Mouse (Mus musculus) frontal cortex, adult 2 months (tissue): ENCODE measurements at regions not wholly inside any gene's neighbourhood (a gene's known extent, or its start where the extent isn't known, plus 50 kb on each side); places are given as distances from the start of the nearest gene placed in this dataset.
A peak's percentile ranks its signal among the peaks of the same experiment; 100 is the strongest.
"Not testable (repeated sequence)": the region's sequence is repeated elsewhere in the genome, so short reads cannot be mapped to it uniquely, and the experiment has no call there.

ENCODE experiments used
- DNase-seq, 2 experiments: peaks; one replicate each; pipeline ENCODE4 v3.0.0; 2022; ENCODE audit warnings: low spot score in 1 of 2; ENCODE audit errors: extremely low spot score in 1 of 2

DNA sequence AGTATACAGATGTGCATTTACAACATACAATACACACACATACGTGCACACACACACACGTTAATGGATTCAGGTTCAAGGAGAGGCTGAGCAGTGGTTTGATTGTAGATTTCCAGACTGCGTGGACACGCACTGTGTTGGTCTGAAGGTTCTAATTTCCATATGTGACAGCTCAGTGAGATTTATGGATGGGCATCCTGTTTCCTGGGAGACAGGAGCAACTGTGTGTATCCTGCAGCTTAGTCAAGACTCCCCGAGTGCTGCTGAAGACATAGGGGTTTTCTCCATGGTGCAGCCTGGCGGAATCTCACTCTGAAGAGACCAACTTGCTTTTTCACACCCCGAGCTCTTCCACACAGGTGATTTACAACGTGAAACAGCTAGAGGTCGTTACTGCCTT, 119.3 kb upstream of the Foxk1 start:
- no peak for DNase-seq

DNA sequence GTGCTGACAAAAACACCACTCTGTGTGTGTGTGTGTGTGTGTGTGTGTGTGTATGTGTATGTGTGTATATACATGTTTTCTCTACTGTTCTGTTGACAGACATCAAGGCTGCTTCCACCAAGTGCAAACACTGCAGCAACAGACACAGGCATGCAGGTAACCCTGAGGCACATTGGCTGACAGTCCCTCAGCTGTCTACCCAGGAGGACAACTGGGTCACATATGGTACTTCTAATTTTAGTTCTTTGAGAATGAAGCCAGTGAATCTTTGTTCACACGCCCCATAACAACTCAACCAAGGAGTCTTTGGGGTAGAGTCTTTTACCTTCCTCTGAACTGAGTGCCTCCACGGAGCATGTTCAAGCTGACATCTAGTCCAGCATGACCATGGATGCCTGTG, 113.3 kb upstream of the Foxk1 start:
- DNase-seq, result no peak

DNA sequence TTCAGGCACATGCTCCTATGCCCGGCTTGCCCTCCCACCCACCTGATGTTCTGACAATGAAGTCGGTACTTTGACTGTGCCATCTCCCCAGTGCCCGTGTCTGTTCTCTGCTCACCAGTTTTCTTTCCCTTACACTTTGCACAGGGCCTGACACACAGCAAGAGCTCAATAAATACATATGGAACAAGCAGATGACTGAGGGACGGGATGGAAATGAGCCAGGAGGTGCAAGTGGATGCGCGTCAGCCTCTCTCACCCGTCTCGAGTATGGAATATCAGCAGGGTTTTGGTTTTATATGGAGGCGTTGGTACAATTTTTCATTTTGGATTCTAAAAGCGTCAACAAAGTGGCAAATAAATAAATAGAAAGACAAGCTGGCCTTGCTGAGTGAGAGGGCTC, 109.8 kb upstream of the Foxk1 start:
- peak in 1 of 2 experiments; percentile 58 for DNase-seq

DNA sequence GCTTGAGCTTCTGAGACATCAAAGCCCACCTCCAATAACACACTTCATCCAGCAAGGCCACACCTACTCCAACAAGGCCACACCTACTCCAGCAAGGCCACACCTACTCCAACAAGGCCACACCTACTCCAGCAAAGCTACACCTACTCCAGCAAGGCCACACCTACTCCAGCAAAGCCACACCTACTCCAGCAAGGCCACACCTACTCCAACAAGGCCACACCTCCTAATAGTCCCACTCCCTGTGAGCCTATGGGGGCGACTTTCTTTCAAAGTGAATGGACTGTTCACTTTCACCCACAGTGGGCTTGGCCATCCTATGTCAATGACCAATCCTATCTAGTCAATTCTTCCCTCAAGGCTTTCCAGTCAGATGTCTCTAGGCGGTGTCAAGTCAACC, 104.9 kb upstream of the Foxk1 start:
- not testable (repeated sequence) for DNase-seq

DNA sequence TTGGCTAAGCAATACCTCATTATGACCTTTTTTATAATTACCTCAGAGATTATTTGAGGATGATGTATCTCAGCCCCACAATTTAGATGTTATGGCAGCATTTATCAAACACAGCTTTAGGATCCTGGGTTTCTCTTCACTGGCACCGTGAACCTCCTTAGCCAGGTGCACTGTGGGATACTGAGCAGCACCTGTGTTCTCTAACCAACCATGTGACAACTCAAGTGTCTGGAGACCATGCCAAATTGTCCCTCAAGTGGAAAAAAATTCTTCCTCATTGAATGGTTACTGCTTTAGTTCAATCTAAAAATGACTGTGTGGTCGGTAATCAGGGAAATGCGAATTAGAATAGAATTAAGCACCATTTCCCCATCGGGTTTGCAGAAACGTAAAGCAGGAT, 101.7 kb upstream of the Foxk1 start:
- no peak for DNase-seq

DNA sequence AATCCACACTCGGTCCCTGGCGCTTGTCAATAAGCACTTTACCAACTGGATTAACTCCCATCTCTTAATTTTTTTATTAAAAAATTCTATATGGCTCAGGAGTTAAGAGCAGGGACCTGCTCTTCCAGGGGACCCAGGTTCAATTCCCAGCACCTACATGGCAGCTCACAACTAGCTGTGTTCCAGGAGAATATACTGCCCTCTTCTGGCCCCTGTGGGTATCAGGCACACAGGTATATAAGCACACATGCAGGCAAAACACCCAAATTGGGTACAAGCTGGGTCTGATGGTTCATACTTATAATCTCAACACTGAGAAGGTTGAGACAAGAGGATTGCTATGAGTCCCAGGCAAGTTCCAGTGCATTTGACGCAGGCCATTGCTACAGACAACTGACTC, 92.8 kb upstream of the Foxk1 start:
- no peak for DNase-seq

DNA sequence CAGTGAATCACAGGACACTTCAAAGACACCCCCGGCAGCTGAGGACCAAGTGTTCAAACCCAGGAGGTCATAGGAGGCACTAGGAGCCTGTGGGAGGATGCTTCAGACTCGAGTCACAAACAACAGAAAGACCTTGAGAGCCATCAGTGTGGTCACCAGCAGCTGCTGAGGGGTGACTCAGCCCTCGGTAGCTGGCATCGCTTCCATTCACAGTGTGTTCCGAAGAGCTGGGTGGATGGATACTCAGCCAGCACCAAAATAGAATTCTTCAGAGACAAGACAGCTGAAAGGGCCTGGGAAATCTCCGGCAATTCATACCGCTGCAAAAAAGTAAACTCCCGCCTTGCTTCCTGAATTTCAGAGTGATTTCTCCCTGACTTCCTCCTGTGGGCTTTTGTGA, 87.4 kb upstream of the Foxk1 start:
- DNase-seq, result peak; percentile 69 to 82

DNA sequence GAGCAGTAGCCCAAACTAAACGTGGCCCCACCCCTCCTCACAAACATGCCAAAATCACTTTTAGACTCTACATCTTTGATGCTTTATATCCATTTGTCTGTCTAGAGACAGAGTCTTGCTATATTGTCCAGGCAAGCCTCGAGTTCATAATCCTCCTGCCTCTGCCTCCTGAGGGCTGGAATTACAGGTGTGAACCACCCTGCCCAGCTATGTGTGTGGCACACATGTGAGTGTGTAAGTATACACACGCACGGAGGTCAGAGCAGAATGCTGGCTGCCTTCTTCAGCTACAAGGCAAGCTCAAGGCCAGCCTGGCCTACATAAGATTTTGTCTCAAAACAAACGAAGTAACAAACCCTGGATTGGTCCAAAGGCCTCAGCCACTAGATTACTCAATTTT, 86.8 kb upstream of the Foxk1 start:
- DNase-seq, result no peak

DNA sequence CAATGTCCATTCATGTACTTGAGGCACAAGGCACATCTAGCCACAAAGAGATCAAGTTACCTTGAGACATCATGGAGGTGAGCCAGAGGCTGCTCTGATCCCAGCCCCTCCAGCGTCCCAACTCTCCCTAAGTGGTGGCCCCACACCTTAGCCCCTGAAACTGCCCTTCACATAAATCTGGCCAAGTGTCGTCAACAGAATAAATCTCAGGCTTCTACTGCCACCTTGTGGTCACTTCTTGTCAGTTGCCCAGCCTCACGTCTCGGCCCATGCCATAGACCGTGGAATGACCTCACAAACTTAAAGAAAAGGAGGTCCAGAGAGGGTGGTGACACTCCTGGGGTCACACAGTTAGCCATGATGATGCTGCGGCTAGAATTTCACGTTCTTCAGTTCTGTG, 82.0 kb upstream of the Foxk1 start:
- peak in 1 of 2 experiments; percentile 86 for DNase-seq

DNA sequence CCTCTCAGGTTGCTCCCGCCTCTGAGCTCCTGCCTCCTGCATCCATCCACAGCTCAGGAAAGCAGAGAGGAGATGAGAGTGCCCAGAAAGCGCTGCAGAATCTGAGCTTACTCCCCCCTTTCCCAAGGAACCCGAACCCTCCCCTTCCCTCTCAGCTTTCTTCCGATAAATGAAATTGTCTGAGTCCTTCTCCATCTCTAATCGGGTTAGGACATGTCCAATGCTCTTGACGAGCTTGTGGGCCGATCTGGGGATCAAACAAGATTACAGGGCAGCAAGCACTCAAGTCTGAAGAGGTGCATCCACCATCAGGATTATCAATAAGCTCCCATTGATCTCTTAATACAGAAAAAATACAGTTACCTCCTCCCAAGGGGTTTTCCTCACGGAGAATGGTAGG, 80.0 kb upstream of the Foxk1 start:
- DNase-seq, result no peak

DNA sequence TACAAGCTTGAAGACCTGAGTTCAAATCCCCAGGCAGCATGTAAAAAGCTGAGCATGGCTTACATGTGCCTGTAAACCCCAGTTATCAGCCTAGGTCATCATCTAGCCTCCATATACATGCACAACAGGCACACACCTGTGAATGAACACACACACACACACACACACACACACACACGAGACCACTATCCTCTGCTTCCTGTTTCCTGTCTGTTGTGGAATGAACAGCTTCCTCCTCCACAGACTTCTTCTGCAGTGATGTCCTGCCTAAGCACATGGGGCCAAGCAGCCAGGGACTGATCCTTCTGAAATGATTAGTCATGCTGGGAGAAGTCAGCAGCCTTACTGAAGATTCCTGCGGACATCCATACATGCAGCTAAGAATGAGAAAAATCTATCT, 76.4 kb upstream of the Foxk1 start:
- DNase-seq, result no peak

DNA sequence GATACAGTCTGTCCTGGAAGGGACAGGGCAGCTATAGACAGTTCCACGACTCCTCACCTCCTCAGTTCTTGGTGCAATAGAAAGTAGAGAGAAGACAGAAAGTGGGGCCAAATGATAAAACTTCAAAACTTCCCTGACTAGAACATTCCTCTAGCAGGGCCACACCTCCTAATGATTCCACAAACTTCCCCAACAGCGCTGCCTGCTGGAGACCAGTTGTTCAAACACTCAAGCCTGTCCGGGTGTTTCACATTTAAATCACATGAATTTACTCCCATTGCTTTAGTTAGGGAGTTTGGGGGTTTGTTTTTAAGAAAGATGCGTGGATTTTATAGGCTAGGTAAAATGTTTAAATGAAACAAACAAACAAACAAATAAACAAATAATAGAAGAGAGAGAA, 75.7 kb upstream of the Foxk1 start:
- DNase-seq, result no peak

DNA sequence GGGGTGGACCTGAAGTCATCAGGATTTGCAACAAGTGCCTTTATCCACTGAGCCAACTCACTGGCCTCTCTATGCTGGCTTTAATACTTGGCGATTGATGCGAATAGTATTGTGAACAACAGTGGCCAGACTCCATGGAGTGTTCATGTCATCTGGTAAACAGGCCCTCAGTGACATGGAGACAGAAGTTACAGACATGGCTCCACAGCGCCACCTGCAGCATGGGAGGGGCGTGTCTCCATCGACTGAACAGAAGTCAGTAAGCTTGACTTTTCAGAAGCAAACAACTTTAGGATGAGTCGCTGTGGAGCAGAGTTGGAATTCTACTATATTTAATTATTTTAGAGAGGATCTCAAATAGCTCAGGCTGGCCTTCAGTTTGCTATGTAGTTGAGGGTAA, 74.0 kb upstream of the Foxk1 start:
- DNase-seq, result peak in 1 of 2 experiments; percentile 51

DNA sequence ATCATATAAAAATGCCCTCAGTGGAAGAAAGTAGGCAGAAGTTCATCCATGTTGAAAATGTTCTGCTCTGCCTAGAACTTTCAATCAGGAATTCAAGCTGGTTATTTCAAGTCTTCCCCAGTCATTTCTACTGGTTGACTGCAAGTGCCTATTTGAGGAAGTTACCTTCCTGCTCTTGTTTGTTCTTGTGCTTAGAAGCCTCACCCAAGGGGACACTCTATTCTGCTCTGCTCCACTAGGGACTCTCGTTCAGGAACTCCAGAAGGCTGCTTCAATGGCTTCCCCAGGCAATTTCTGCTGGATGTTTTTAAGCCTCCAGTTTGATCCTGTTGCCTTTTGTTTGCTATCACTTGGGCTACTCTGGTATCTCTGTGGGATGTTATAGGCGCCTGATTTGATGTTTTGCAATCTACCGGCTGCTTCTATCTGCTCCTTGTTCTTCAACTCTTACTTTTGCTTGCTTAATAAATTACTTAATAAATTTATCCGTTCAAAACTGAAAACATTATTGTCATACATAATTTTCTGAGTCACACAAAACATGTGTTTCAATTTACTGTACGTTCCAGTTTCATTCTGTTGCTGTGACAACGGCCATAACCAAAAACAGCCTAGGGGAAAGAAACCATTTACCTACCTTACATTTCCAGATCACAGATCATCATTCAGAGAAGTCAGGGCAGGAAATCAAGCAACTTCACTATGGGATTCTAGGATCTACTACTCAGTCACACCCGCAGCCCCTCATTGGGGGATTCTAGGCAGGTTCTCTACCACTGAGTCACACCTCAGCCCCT, 71.4 kb upstream of the Foxk1 start:
- no peak for DNase-seq

DNA sequence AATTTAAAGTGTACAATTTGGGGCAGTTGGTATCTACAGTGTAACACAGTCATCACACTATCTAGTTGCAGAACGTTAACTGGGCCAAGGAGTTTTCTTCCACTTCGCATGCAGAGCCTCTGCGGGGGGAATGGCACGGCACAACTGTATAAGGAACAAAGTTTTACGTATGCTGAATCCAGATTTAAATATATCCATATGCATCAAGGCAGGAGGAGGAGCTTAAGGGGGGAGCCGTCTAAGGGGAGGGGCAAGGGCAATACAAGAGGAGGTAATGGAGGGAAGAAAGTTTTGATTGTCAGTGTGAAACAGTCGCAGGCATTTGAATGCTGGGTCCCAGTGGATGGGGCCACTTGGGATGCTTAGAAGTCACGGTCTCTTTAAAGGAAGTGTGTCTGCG, 68.6 kb upstream of the Foxk1 start:
- DNase-seq, result no peak

DNA sequence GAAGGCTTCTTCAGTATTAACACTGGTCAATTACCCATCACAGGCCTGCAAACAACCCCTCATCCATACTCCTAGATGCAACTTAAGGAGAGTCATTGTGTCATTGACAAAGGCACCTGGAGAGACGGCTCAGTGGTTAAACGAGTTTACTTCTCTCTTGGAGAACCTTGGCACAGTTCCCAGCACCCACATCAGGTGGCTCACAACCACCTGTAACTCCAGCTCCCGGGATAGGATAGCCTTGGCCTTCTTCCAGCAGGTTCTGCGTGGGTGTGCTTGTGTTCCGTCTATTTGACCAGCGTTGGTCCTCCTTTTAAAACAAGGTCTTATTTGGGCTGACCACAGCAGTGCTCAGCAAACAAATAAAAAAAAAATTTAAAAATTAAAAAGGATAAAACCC, 63.9 kb upstream of the Foxk1 start:
- no peak for DNase-seq

DNA sequence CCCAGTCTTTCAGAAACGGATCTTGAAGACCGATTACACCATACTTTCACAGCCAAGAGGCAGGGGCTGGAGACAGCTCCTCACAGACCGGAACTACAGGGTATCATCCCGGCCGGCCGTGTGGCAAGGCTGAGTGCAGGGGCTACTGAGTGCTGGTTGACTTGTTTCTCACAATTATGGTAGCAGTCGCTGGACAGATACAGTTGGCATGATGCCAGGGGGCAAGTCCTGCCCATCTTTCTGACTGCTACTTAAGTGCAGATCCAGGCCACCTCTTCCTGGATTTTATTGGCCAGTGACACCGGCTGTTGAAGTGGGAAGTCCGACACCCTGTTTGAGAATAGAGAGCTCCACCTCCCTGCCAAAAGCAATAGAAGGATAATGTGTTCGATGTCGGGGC, 63.2 kb upstream of the Foxk1 start:
- no peak for DNase-seq

DNA sequence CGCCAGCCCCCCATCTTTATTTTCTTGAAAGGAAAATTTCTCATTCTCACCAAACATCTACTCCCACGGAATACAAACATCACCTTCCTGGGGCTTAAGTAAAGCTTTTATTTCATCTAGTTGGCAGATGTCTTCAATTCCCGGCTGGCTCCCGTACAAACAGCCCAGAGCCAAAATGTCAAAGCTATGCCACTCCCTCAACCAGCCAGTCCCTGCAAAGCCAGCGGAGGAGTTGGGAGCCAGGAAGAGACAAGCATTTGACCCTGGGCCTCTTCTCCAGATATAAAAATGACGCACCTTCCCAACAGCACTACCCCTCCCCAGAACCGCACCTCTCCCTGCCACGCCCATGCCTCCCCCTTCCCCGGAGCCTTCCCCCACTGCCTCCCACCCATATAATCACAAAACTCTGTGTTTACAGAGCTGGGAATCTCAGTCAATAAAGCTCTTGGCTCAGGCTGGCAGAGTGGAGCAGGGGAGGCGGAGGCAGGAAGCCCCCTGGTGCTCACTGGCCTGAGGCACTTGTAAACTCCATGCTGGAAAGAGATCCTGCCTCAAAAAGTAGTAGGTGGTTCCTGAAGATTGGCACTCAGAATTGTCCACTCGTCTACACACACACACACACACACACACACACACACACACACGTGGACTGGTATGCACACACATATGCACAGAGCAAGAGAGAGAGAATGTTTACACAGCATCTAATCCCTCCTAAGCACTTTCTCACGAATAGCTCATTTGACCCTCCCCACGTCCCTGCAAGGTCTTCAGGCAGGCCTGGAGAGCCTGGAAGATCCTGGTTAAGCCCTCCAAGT, 60.9 kb upstream of the Foxk1 start:
- peak in 1 of 2 experiments; percentile 19 for DNase-seq

DNA sequence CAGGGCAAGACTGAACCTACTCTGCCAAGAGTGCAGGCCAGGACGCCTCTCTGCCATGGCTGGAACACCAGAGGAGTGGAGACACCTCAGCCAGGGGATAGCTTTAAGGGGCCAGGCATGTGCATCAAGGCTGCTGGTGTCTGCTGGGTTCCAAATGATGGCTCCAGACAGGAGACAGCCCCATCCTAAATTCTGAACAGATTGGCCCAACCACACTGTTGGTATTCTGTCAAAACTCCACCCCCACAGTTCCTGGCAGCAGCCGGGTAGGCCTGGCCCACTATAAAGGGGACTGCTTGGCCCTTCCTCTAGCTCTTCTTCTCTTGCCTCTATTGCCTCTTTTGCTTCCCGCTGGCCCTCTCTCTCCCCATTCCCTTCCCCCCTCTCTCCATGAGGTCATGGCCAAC, 60.3 kb upstream of the Foxk1 start:
- peak in 1 of 2 experiments; percentile 44 for DNase-seq

DNA sequence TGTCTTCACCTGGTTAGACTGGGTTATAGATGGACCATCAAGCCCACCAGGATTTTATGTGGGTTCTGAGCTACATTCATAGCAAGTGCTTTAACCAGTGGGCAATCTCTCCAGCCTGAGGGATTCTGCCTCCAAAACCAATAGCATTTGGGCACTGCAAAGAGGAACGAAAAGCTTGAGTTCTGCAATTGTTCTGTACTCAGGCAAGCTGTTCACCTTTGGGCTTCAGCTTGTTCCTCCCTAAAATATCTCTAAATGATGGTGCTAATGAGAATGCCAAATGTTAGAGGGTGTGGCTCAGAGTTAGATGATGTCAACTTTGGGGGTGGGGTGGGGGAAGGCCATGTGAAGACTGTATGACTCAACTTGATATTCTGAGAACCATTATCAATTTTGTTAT, 54.8 kb upstream of the Foxk1 start:
- DNase-seq, result no peak

DNA sequence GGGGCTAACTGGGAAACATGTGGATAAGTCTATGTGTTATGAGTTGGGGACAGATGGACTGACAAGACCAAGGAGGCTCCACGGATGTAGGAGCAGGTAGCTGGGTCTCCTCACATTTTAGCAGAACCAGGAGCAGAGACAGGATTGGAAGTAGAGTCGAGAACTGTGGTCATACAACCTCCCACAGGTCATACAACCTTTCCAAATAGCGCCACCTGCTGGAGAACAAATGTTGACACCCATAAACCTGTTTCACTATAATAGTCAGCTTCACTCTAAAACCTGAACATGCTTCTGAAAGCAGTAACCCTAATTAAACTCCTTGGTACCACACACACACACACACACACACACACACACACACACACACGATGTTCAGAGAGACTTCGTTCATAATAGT, 50.7 kb upstream of the Foxk1 start:
- DNase-seq, result no peak
